Mouse (Mus musculus) neural tube, embryonic 10.5 days (tissue): ENCODE measurements around the gene Pde2a.
A peak's percentile ranks its signal among the peaks of the same experiment; 100 is the strongest.

Source experiments
- DNase-seq: peaks from one replicate; pipeline ENCODE4 v3.0.0-alpha.2; 2017; ENCODE audit warnings: low spot score; ENCODE audit errors: extremely low spot score

Gene Pde2a

DNA sequence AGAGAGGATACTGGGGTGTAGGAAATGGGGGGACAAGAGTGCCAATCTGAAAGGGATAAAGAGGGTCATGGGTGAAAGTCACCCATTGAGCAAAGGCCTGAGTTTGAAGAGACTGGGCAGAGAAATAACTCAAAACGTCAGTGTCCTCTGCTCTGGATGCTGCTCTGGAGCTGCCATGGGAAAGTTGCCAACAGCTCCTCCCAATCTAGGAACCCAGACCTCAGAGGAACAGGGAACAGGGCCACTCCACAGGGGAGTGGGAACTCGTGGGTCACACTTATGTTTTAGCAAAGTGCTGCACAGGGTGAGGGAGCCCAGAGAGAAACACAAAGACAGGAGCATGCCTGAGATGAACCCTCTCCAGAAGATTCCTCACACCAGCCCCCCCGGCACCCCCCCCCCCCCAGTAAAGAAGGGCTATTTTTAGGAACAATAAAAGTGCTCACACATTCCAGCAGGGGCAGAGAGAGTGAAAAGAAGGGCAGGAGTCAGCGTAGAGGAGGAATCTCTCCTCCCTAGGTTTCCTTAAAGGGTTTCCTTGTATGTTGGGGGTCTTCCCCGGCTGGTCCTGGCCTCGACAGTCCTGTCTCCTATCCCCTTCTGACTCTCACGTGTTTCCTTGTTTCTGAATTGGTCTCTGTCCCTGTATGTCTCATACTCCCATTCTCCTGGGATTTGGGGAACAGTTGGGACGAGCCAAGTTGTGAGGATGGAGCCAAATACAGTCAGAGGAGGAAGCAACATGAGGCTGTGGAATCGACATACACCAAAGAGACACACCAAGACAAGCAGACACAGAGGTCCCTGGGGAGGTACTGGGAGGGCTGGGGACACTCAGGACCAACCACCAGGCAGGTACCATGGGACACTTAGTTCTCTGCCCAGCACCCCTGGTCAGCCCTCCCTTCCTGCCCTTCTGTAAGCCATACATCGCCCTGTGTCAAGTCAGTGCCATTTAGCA lies 51.4 kb downstream of the Pde2a start:
- no peak for DNase-seq

GRCm38 (mm10) chr7:101474399-101474811 lies 52.9 kb downstream of the Pde2a start:
- DNase-seq, result no peak

DNA sequence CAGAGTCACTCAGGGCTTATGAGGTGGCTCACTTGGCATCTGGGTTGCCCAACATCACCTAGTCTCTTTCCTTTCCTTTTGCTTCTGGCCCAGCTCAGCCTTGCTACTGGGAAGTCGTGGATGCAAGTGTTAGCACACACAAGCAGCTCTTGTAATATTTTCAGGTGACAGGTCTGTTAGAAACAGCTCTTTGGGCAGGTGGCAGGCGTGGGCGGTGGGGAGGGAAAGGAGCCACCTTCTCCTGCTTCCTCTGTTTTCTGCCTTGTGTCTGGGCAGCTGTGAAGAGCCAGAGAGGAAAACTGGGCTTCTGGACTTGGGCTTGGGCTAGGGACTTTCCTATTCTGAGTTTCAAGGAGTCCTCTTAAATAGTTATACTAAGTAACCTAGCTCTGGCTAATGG lies 54.5 kb downstream of the Pde2a start:
- no peak for DNase-seq

DNA sequence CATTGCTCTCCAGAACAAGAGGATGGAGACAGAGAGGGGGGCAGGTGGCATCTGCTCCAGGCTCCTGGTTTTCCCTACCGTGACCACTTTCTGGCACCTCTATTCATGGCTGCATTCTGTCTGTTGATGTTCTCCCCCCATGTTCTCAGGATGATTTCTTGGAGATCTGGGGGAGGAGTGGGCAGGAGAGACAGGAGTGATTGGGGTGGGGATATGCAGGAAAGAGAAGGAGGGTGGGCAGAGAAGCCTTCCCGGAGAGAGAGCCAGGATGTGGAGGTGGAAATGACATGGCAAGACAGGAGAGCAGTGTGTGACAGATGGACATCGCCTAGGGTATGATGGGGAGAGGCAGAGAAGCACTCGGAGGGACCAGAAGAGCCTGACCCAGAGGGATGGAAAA lies 55.0 kb downstream of the Pde2a start:
- DNase-seq, result no peak

DNA sequence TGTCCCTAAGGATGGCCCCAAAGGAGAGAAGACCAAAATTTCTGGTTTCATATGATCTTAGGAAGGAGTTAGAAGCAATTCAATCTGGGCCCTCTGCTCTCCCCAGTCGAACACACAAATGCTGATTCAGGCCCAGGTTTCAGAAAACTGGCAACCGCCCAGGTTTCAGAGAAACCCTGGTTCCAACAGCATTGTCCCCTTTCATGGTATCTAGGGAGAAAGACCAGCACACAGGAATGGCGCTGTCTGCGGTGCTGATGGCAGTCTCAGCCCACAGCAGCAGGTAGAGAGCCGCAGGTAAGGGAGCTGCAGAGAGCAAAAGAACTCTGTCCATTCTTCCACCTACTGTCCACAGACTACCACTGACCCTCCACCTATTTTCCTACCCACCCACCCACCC lies 55.7 kb downstream of the Pde2a start:
- DNase-seq, result no peak

GRCm38 (mm10) chr7:101478099-101478498 lies 56.6 kb downstream of the Pde2a start:
- no peak for DNase-seq

DNA sequence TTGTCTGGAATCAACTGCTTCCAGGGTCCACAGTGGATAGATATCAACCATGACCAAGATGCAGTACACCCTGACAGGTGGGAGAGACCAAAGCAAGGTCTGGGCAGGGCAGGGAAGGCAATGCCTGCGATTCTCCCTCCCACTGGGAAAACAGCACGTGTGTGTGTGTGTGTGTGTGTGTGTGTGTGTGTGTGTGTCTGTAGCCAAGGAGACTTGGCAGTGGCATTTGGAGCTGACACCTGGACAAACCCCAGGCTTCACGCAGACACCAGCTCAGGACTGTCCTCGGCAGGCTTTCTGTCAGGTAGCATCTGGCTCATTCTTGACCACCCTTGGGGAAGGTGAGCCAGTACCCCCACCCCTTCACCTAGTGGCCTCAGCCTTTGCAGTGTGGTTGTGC lies 58.4 kb downstream of the Pde2a start:
- no peak for DNase-seq

GRCm38 (mm10) chr7:101480671-101481070 lies 59.2 kb downstream of the Pde2a start:
- no peak for DNase-seq

GRCm38 (mm10) chr7:101481872-101482498 lies 60.5 kb downstream of the Pde2a start:
- no peak for DNase-seq

- no peak for DNase-seq
These were observed 61.1 kb downstream of the Pde2a start for GRCm38 (mm10) chr7:101482499-101483081.

DNA sequence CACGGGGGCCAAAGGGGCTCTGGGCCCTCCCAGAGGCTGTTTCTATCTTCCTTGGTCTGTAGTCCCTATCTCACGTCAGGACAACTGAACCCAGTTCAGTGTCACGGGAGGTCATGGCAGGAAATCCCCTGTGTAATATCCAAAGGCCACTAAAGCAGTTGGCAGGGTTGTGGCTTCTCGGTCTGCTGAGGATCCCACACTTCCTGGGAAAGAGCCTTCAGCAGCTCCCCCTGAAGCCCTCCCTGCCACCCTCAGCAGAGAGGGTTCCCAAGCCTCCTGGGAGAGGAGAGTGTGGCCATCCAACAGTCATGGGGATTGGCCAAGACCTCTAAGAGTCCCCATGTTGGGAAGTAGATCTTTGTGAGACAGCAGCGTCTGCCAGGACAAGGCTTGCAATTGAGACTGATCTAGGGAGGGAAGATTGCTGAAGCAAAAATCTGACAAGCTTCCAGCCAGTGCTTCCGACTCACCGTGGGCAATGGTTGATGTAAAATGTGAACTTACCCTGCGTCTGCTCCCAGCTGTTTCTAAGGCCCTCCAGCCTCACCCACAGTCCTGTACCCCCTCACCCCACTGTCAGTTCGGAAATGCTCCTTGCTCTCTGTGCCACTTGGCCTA lies 62.1 kb downstream of the Pde2a start:
- DNase-seq, result no peak

DNA sequence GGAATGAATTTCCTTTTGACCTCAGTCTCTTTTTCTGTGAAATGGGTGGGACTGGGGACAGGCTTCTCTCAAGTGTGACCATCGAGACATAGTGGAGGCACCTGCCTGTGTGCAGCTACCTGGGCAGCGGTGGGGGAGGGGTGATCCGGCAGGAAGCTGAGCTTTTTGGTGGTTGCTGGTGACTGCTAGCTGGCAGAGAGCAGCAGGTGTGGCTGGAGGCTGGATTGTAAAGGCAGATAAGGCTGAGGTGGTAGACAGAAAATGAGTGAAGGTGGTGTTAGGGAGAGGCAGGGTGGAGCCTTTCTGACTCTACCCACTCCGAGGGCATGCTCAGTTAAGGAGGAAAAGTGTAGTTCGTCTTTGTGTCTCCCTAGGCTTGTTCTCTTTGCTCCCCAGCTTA lies 65.6 kb downstream of the Pde2a start:
- no peak for DNase-seq

DNA sequence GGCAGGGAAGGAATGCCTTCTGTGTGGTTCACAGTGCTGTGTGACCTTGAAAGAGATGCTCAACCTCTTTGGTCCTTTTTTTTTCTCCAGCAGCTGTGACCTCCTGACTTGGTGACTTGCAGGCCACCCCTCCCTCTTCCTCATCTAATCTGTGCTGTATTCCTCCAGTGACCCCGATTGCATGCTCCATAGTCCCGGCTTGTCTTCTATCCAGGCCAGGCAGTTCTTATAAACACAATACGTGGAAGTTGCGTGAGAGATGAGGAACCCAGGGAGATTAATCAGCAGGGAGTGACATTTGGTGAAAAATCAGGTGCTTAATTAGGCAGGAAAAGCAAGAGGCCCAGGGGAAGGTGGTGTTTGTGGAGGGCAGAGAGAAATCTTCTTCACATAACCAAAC lies 69.5 kb downstream of the Pde2a start:
- no peak for DNase-seq

- no peak for DNase-seq
These were observed 76.9 kb downstream of the Pde2a start for GRCm38 (mm10) chr7:101498385-101498784.

GRCm38 (mm10) chr7:101499251-101499650 lies 77.8 kb downstream of the Pde2a start:
- DNase-seq, result no peak

DNA sequence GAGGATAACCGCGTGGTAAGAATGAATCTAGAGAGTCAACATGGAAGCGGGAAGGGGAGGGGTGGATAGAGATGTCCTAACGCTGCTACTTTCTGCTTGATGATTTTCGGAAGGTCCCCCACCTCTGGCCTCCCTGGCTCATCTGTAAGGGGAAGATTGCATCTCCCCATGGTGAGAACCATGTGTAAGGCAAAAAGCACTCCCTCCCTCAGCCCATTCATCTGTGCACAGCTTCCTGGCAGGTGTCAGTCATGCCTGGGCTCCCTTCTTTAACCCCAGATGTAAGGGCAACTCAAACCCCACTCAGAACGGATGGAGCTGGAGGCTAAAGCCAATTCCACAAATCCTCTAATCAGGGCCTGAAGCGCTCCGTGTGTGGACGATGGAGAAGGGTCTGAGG lies 78.2 kb downstream of the Pde2a start:
- no peak for DNase-seq

DNA sequence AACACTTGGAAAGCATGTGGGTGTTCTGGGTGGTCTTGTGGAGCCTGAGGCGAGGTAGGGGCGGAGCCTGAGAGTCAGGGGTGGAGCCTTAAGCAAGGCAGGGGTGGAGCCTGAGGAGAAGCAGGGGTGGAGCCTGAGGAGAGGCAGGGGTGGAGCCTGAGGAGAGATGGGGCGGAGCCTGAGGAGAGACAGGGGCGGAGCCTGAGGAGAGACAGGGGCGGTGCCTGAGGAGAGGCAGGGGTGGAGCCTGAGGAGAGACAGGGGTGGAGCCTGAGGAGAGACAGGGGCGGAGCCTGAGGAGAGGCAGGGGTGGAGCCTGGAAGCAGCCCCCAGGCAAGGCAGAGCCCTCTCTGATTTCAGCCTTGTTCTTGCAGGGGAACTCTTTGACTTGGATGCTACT lies 79.7 kb downstream of the Pde2a start:
- DNase-seq, result no peak

DNA sequence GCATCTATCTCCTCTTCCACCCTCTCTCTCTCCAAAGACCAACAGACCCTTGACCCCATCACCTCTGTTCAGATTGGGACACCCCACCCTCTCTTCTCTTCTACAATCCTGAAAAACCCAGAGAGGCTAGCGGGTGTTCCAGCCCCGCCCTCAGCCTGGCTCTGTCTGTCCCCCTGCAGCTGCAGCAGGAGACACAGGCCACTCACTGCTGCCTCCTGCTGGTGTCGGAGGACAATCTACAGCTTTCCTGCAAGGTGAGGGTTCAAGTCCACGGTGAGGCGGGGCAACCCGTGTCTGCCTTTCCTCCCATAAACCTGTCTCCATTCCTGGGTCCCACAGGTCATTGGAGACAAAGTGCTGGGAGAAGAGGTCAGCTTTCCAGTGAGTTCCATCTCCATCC lies 80.2 kb downstream of the Pde2a start:
- no peak for DNase-seq

DNA sequence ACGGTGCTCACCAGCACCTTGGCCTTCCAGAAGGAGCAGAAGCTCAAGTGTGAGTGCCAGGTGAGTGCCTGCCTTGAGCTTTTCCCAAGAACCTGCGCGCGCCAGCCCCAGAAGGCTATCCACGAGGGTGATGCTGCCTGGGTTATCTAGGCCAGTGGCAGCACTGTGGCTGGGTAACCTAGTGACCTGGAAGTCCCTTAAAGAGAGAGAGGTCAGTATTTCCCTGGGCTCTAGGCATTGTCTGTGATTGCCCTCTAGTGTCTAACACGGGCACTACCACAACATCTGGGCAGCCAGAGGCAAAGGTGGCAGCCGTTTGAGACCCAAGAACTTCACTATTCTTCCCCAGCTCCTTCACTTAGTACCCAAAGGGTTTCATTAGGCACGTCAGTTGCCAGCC lies 81.9 kb downstream of the Pde2a start:
- peak; percentile 67 for DNase-seq

DNA sequence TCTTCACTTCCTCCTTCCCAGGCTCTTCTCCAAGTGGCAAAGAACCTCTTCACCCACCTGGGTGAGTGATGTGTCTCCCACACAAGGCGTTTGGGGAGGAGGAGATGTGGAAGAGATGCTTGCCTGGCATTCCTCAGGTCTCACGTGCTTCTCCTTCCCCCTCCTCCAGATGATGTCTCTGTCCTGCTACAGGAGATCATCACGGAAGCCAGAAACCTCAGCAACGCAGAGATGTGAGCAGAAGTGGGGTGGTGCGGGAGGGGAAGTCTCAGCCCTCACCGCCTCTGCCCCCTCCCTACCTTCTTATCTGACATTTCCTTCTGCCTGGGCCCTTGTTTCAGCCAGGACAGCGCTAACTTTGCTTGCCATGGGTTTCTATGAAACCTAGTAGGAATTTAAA lies 82.3 kb downstream of the Pde2a start:
- peak; percentile 23 for DNase-seq

DNA sequence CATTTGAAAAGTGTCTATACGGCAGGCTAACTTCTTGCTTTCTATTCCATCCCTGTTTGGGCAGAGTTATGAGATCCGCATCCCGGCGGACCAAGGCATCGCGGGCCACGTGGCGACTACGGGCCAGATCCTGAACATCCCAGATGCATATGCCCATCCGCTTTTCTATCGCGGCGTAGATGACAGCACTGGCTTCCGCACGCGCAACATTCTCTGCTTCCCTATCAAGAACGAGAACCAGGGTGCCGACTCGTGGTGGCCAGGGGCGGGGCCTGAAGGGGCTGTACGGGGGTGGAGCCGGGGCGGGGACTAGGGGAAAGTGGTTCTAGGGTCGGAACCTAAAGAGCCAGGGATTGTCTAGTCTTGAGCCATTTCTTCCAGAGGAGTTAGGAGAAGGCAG lies 83.0 kb downstream of the Pde2a start:
- DNase-seq, result peak; percentile 44

GRCm38 (mm10) chr7:101509212-101509611 lies 87.7 kb downstream of the Pde2a start:
- DNase-seq, result no peak
